Mouse (Mus musculus) inflammation-experienced regulatory T-cells, adult 6 months (primary cell): Measurements from ENCODE around the gene Cpn1. TPM values are rescaled to one million over a fixed set of nuclear protein-coding genes. Genes with fewer than 3 reads are reported as not detected.

Experiments
- ATAC-seq: one replicate; pipeline ENCODE4 v1.8.0; 2017
- polyA plus RNA-seq, 3 experiments: library from polyadenylated mRNA; unstranded; fragments of 100-300 nt; shearing (Covaris generic); gene quantifications; one replicate each; pipeline ENCODE4 v1.2.1; 2017

Gene Cpn1
- polyA plus RNA-seq = not detected

DNA sequence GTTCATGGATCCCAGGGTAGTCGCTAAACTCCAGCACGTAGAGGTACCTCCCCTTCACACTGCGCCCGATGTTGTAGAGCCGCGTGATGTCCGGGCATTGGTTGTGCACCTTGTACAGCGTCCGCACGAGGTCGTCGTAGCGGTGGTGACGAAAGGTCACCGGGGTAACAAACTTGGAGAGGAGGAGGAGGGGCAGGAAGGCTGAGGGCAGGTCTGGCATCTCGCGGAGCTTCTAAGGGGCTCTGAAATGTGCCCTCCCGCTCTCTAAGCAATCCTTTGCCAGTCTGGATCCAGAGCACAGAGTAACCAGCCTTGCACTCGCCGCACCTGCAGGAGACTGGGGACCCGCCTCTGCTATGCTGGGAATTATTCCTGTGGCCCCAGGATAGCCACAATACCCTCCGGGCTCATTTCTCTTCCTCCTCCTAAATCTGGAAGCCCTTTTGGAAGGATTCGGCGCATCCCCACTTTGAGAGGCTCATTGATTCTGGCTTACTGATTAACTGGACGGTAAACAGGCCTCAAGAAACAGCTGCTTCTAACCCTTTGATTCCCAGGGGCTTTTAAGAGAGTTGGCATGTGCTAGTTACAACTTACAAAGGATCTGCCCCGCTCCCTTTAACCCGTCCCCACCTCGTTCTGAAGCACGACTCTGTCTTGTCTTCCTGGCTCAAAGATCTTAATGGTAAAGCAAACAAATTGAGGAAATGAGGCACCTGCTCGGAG is at the start of gene Cpn1:
Gene Cpn1 (minus strand): TSS at position 488 of the 726 bp plus-strand sequence.
- no peak for ATAC-seq

DNA sequence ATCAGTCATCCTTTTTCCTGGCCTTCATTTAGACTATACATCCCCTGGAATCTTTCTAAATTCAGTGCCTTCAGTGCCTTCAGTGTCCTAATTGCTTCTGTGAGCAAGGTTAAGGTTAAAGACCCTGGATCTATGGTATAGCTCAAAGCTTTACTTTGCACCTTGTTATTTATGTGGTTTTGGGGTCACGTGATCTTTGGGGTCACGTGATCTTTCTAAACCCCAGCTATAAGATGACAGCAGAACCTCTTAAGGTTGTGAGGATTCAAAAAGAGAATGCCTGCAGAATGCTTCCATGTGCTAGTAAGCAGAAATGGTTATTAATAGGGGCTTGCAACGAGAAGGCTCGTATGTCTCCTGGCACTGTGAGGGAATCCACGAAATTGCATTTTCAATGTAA is 47.0 kb upstream of the Cpn1 start:
- no peak for ATAC-seq

DNA sequence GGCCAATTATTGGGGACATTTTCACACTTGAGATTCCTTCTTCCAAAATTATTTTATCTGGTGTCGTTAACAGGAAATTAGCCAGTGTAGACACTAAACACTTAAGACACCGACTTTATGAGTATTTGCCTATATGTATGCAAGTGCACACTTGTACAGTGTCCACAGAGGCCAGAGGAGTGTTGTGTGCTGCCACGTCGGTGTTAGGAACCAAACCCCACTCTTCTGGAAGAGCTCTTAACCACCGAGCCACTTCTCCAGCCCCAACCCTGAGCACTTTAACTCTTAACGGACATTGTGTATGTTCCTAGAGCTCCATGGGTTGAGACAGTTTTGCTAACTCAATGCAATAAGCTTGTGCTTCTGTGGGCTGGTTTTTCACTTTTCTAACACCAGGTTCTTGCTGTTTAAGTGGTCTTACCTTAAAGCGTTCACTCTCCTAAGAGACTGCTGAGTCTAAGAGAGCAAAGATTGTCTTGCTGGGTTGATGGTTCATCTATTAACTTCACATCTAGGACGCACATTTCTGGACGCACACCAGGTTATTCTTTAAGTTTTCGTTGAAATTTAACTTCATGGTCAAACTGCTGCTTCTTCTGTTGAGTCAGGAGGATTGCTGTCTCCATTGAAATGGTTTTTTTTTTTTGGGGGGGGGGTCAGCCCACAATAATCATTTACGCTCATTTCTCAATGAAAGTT is 45.8 kb upstream of the Cpn1 start:
- no peak for ATAC-seq

DNA sequence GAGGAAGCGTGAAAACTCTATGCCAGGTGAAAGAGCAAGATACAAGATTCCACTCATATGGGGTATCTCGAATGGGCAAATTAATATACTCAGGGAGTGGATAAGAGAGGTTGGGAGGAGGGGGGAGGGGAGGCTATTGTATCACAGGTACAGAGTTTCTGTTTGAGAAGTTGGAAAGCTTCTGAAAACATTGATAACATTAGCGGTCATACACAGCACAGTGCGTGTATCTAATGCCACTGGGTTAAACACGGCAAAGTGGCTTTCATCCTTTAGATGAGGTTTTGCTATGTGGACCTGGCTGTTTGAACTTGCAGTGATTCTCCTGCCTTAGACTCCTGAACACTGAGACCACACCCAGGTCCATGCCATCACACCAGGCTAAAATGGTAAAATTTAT is 43.7 kb upstream of the Cpn1 start:
- no peak for ATAC-seq

DNA sequence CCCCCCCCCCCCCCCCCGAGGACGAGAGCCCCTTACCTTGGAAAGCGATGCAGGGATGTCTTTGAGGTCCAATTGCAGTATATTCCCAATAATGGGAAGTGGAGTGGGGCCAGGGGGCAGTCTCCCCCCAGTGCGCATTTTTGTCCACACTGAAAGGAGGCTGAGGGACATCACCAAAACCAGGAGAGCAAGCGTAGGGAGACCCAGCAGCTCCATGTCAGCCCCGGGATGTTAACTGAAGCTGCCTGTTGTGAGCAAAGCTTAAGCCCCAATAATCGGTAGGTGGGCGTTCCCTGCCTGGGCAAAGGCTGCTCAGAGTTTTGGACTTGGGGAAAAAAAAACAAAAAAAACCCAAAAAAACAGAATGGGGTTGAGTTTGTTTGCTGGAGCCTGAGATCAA is 42.6 kb upstream of the Cpn1 start, which contains the start of gene Cyp2c23:
Gene Cyp2c23 (minus strand): TSS at position 237 of the 400 bp plus-strand sequence.
- ATAC-seq = no peak

DNA sequence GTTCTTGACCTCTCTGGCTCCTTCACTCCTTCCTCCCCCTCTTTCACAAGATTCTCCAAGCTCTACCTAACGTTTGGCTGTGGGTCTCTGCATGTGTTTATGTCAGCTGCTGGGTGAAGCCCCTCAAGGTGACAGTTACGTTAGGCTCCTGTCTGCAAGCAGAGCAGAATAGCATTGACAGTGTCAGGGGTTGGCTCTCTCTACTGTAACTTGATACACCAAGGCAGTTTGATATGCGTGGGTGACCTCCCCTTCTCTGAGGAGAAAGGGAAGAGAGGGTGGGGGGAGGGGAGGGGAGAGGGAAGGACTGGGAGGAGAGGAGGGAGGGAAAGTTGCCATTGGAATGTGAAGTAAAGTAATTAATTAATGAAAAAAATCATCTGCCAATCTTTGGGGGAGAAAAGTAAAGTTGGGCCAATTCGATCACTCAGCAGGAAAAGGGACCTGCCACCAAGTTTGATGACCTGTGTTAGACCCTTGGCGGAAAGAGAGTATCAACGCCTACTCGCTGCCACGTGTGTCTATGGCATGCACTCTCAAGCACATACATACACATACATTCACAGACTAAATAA is 40.7 kb upstream of the Cpn1 start:
- no peak for ATAC-seq

DNA sequence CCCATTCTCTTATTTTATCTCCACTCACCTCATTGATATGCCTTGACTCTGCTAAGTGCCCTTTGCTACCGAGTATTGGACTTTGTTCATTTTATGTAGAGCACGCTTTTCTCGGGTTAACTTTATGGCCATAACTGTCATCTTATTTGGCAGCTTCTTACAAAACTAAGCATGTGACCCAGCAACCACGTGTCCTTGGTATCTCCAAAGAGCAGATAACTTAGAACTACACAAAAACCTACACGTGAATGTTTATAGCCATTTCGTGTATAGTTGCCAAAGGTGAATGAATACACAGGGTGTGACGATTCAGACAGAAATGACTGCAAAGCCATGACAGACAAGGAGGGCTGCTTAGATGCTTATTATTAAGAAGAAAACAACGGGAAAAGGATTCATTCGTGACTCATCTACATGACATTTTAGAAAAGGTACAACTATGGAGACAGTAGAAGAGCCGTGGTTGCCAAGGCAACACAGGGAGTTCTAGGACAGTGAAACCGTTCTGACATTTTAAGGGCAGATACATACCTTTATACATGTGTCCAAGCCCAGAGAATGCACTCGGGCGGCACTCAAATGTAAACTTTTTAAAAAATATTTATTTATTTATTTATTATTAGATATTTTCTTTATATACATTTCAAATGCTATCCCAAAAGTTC is 38.7 kb upstream of the Cpn1 start:
- no peak for ATAC-seq

DNA sequence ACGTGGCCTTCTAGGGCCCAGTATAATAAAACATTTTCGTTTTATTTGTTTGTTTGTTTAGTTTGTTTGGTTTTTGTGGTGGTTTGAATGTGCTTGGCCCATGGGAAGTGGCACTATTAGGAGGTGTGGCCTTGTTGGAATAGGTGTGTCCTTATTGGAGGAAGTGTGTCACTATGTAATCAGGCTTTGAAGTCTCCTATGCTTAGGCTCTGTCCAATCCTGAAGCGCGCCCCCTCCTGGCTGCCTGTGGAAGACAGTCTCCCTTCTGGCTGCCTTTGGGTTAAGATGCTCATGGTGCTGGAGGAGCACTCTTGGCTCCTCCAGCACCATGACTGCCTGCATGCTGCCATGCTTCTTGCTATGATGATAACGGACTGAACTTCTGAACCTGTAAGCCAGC is 36.7 kb upstream of the Cpn1 start:
- no peak for ATAC-seq

DNA sequence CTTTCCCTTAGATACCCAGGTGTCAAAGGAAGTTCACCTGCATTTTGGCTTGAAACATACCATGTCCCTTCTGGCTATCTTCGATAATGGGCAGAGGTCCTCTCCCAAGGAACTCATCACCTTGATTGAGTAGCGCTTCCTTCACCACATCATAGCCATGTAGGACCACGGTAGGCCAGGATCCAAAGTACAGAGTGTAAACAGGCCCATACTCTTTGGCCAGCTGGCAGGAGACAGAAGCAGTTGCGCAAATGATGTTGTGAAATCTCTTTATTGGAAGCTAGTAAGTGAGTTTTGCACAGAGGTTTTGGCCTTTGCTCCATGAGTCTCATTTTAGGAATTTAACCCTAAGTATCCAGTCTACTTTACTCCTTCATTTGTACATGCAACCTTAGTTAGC is 35.1 kb upstream of the Cpn1 start:
- ATAC-seq = no peak

DNA sequence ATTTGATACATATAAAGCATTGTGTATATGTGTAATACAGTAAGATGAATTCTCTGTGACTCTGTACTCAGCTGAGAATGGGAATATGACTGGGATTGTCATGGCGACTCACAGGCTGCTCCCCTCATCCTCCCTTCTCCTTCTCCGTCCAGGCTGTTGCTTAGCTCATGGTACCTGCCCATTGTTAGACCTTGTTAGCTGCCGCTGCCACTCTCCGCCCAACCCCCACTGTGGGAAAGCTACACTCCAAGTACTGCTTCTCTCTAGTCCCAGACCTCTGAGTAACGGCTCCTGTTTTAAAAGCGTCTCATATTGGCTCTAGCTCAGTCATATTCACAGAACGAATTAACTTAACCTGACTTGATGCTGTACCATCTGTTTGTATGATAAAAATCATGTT is 33.4 kb upstream of the Cpn1 start:
- no peak for ATAC-seq

DNA sequence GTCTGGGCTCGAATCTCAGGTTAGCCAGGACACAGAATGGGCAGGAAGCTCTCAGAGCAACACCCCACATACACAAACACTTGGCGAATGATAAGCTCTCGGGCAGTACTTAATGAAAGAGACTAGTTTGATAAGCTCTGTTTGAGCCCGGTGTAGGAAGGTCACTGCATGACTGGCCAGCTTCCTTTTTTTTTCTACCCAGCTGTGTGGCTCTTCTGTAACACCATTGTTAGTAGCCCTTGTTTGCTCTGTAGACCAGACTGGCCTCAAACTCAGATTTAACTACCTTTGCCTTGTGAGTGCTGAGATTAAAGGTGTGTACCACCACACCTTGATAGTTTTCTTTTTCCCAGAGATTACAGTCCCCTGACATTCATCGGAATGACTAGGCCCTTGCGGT is 27.5 kb upstream of the Cpn1 start:
- no peak for ATAC-seq

DNA sequence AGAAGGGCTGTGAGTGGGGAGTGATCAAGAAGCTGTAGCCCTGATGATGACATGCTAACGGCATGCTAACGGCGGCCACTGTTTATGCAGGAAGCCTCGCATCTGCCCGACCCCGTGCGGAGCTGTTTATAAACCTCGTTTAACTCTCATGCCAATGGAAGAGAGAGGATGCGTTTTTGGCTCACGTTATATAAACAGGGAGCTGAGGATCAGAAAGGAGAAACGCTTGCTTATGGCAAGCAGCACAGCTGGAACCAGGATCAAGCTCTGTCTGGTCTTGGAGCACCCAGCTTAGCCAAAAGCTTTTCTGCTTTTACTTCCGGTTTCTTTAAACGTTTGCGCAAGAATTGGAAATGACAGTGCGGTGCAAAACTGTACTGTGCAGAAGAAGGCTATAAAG is 22.4 kb upstream of the Cpn1 start:
- no peak for ATAC-seq

DNA sequence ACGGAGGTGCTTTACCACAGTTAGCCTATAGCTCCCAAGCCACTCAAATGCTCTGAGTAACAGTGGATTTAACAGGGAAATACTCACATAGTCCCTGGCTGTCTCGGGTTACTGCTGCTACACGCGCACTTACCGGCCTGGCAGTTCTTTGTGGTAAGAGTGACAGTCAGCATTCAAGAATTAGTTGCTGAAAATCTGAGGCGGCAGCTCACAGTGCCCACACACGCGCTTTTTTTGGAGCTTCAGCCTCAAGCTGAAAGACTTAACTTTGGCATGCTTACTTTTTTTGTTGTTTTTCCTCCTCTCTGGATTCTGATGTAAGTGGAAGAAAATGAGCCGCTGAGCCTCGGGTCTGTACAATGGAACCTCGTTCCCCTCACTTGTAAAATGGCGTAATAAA is 20.8 kb upstream of the Cpn1 start:
- no peak for ATAC-seq

DNA sequence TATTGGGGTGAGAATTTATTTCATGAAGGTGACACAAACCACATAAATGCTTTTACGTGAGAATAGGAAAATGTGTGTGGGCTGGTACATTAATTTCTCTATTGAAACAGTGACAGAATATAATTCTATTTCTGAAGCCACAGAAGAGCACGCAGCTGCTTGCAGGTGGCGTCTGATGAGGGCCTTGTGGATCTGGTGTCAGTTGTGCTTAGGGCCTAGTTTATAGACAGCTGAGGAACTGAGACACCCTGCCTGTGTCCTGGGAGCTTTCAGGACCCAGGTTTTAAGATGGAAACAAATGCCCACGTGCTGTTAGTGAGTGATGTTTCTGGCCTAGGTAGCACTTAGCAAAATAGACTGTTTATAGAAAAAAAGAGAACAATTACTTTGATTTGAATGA is 18.7 kb upstream of the Cpn1 start:
- ATAC-seq = no peak

DNA sequence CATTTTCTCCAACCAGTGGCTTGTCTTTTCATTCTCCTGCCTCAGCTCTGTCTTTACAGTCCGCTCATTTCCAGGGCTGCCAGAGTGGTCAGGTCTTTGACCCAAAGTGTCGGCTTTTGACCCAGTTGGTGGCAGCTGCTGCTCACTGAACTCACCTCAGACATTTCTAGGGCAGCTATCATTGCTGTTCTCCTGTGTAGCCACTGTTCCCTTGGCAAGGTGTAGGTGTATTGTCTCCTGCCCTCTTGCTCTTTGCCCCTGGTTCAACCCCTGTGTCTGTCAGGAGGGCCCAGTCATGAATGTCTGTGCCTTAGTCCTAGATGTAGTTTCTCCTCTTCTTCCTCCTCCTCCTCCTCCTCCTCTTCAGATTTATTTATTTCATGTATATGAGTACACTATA is 17.9 kb upstream of the Cpn1 start:
- no peak for ATAC-seq

DNA sequence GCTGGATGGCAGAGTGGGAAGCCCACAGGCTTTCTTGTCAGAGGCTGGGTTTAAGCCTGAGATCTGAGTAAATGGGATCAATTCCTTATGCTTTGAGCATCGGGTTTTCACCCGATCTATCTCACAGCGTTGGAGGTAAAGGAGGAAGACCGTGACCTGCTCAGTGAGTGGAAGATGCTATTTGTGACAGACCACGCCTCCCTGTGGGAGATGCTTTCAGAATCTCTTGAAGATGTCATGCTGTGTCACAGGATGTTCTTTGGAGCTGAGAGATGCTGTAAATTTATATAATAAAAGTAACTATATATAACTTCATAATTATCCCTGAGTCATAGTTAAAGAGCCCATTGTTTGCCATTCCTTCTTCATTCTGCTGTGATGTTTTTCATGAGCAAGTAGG is 14.4 kb upstream of the Cpn1 start:
- no peak for ATAC-seq

DNA sequence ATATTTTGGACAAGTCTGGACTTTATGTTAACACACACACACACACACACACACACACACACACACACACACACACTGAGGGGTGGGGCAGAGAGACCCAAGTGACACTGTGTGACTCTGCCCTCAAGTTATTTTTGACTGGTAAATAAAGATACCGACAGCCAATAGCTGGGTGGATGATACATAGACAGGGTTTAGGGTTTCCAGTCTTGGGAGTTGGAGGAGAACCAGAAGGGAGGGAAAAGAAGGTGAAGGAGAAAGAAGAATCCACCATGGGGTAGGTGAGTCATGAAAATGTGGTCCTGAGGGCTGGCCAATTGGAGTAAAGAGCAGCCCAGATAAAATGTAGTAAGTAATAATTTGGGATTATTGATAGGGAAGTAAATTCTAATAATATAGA is 13.7 kb upstream of the Cpn1 start:
- no peak for ATAC-seq

DNA sequence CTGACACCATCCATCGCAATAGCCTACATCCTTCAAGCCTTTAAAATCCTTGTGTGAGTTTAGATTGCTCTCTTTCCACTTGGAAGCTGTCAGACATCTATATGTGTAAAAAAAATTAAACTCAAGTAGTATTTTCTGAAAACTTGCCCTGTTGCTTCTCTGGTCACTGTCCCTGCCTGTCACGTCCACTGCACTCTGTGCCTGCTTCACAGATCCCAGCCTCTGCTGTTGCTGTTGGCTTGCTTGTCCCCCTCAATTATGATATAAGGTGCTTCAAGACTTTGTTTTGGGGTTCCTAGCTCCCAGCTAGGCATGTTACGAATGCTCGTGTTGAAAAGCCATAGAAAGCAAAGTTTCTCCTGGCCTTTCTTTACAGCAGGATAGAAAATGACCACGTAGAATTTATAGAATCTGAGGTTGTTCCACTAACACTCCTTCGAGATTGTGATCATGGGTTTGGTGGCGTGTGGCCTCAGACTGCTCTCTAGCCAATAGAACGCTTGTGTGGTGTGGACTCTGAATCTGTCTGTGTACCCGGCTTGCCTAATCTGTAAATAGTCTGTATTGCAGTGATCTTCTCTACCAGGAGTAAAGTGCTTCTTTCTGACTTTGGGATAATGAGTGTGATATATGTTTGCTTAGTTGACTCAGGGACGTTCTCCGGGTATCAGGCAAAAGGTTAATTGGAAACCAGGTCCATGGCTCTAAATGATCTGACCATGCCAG is 12.6 kb upstream of the Cpn1 start:
- no peak for ATAC-seq

DNA sequence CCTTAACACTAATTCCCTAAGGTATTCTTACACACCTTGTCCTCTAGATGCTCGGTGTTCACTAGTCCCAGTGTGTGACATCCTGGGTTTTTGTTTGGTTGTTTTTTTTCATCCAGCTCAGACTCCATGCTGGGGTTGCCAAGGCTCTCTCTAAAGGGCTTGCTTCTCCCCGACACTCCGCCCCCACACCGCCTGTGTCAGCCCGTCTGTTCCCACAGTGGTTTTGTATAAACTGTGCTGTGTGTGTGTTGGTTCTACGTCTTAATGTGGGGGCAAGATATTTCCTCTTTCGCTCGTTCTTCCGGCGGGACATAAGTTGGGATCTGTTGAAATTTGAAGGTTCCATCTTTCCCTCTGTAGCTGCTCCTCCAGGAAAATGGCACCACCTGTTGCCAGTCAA is 11.7 kb upstream of the Cpn1 start:
- no peak for ATAC-seq

DNA sequence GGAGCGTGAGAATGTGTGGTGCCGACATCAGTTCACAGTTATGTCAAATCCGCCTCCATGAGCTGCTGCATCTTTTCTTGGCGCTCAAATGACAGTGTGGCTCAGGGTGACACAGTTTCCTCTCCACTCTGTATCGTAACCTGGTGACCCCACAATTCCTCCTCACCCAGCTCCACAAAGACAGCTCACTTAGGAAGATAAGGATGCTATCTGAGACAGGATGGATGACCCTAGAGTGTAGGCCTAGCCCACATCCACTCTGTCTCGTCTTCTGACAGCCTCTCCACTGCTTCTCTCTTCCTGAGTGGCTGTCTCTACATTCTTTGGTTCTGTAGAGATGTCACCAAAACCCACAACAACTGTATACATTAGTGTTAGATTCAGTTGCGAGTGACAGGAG is 9.1 kb upstream of the Cpn1 start:
- no peak for ATAC-seq

DNA sequence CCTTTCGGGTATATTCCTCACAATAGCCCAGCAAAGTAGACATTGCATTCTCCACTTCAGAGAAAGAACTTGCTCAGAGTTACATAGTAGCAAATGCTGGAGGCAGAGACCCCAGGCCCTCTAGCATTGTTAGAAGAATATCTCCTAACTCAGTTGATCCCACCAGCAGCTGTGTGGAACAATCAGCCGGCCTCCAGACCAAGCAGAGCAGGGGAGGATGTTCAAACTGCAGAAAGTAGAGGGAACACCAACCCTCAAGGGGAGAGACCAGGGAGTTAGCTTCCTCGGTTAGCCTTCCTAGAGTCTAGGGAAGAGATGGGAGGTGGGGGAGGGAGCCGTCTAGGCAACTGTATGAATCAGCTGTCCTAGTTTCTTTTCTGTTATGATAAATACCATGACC is 6.1 kb upstream of the Cpn1 start:
- ATAC-seq = no peak

DNA sequence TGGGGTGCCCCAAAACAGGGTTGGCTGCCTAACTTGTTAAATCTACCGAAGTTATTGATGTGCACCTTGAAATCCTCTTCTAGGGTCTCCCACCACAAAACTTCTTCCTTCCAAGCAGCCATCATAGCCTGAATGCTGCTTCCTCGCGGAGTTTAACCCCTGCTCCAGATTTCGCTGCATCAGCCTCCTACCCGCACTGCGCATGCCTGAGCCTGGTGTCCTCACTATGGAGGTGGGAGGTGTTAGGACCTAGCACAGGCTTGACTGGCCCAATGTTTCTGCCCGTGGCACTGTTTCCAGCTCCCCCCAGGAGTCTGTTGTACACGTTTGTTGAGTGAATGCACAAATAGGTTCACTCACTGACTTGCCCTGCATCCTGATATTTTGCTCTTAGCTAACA is 4.0 kb upstream of the Cpn1 start:
- ATAC-seq = no peak

DNA sequence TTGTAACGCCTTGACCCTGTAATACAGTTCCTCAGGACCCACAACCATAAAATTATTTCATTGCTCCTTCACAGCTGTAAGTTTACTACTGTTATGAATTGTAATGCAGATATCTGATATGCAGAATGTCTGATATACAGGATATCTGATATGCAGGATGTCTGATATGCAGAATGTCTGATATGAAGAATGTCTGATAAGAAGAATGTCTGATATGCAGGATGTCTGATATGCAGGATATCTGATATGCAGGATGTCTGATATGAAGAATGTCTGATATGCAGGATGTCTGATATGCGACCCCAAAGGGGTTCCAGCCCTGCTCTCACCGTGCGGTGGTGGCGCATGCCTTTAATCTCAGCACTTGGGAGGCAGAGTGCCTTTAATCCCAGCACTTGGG is 4.4 kb downstream of the Cpn1 start:
- ATAC-seq = no peak
